Mouse (Mus musculus) liver, embryonic 12.5 days (tissue): ENCODE data around the gene Itga5. TPM values are rescaled to one million over a fixed set of nuclear protein-coding genes. Genes with fewer than 3 reads are reported as not detected.

Experiments
- ATAC-seq: fragments of 200-750 bp; cut with Nextera tagmentation; 2 replicates; pipeline ENCODE4 v1.8.0; 2017; ENCODE audit warnings: moderate number of reproducible peaks, mild to moderate bottlenecking, moderate library complexity
- H3K27ac ChIP-seq: fragments of 300-500 bp; sonication (generic); 2 replicates; pipeline ENCODE4 v1.5.1; 2016; ENCODE audit warnings: mild to moderate bottlenecking
- H3K27me3 ChIP-seq: fragments of 300-500 bp; sonication (generic); replicated peaks from 2 replicates; pipeline ENCODE4 v1.6.1; 2016; ENCODE audit warnings: mild to moderate bottlenecking, moderate library complexity
- H3K36me3 ChIP-seq: fragments of 300-500 bp; sonication (generic); 2 replicates; pipeline ENCODE4 v1.6.1; 2016; ENCODE audit warnings: mild to moderate bottlenecking, moderate library complexity
- H3K4me1 ChIP-seq: fragments of 300-500 bp; sonication (generic); 2 replicates; pipeline ENCODE4 v1.6.1; 2016
- H3K4me2 ChIP-seq: fragments of 300-500 bp; sonication (generic); 2 replicates; pipeline ENCODE4 v1.6.1; 2016; ENCODE audit warnings: mild to moderate bottlenecking, moderate library complexity
- H3K4me3 ChIP-seq: fragments of 300-500 bp; sonication (generic); 2 replicates; pipeline ENCODE4 v1.5.1; 2016; ENCODE audit warnings: mild to moderate bottlenecking, moderate library complexity
- H3K9ac ChIP-seq: fragments of 300-500 bp; sonication (generic); 2 replicates; pipeline ENCODE4 v1.6.1; 2016; ENCODE audit warnings: mild to moderate bottlenecking, moderate library complexity
- H3K9me3 ChIP-seq: fragments of 300-500 bp; sonication (generic); replicated peaks from 2 replicates; pipeline ENCODE4 v1.6.1; 2016; ENCODE audit warnings: mild to moderate bottlenecking, moderate library complexity
- WGBS: fragments of 180-500 bp; shearing (Covaris S2); methylation state at CpG from one replicate; pipeline ENCODE4 v1.1.7; 2016; ENCODE audit not compliant: insufficient replicate concordance; 5-methylcytosine and 5-hydroxymethylcytosine counted together
- polyA plus RNA-seq: library from polyadenylated mRNA; unstranded; fragments of >200 nt; fragmentation: Nextera tagmentation; extraction: Ambion mirVana; gene quantifications from 2 replicates; pipeline ENCODE4 v1.2.1, GENCODE M21; 2016

Gene Itga5
- polyA plus RNA-seq, 1 experiment from 2014 or later = 23.2 TPM

GRCm38 (mm10) chr15:103362950-103363349 is 3.6 kb downstream of the Itga5 start:
- no peak overlapping the region for H3K9ac ChIP-seq
- H3K27me3 ChIP-seq = peaks cover 24% of the 10 kb centered on the region
- 0 out of 2 replicates have a peak, but pooled peaks have one; percentile 10 for ATAC-seq
- H3K27ac ChIP-seq = peak overlapping the region; percentile 33
- peaks cover 91% of the 10 kb centered on the region for H3K4me1 ChIP-seq
- H3K9me3 ChIP-seq = no peaks in the 10 kb centered on the region
- peaks cover 11% of the 10 kb centered on the region; the same call in 1 of the 2 replicates for H3K36me3 ChIP-seq
- peak overlapping the region; percentile 32 for H3K4me2 ChIP-seq
- WGBS = 43% methylated on average over 3 of the region's 3 CpGs
- no peak overlapping the region for H3K4me3 ChIP-seq

GRCm38 (mm10) chr15:103362333-103362732 is 4.2 kb downstream of the Itga5 start:
- no peak overlapping the region for H3K4me3 ChIP-seq
- peaks cover 17% of the 10 kb centered on the region for H3K27me3 ChIP-seq
- H3K27ac ChIP-seq = peak overlapping the region; percentile 33
- 20% methylated on average over 7 of the region's 7 CpGs for WGBS
- H3K9ac ChIP-seq = no peak overlapping the region
- no peaks in the 10 kb centered on the region for H3K9me3 ChIP-seq
- H3K36me3 ChIP-seq = peaks cover 16% of the 10 kb centered on the region
- H3K4me1 ChIP-seq = peaks cover 95% of the 10 kb centered on the region
- ATAC-seq = peak; percentile 31; the same call in 1 of the 2 replicates
- H3K4me2 ChIP-seq = peak overlapping the region; percentile 32; the same call in 1 of the 2 replicates

- H3K27me3 ChIP-seq = peaks cover 7% of the 10 kb centered on the region
- no peak overlapping the region for H3K9ac ChIP-seq
- no peak overlapping the region for H3K4me3 ChIP-seq
- 31% methylated on average over 1 of the region's 1 CpGs for WGBS
- 0 out of 2 replicates have a peak overlapping the region, but pooled peaks have one; percentile 1 for H3K4me2 ChIP-seq
- H3K27ac ChIP-seq = peak overlapping the region; percentile 49; the same call in 1 of the 2 replicates
- H3K4me1 ChIP-seq = peaks cover 87% of the 10 kb centered on the region
- no peak for ATAC-seq
- peaks cover 27% of the 10 kb centered on the region for H3K36me3 ChIP-seq
- H3K9me3 ChIP-seq = no peaks in the 10 kb centered on the region
Observed at GRCm38 (mm10) chr15:103361269-103361668, 5.3 kb downstream of the Itga5 start.

GRCm38 (mm10) chr15:103359869-103360602 is 6.5 kb downstream of the Itga5 start:
- no peaks in the 10 kb centered on the region for H3K27me3 ChIP-seq
- ATAC-seq = no peak
- WGBS = 78% methylated on average over 5 of the region's 5 CpGs
- H3K9ac ChIP-seq = no peak overlapping the region
- peaks cover 74% of the 10 kb centered on the region for H3K4me1 ChIP-seq
- peaks cover 39% of the 10 kb centered on the region for H3K36me3 ChIP-seq
- no peak overlapping the region; the same call in 1 of the 2 replicates for H3K27ac ChIP-seq
- H3K4me2 ChIP-seq = no peak overlapping the region
- no peak overlapping the region for H3K4me3 ChIP-seq
- no peaks in the 10 kb centered on the region for H3K9me3 ChIP-seq

GRCm38 (mm10) chr15:103359122-103359510 is 7.4 kb downstream of the Itga5 start:
- no peak overlapping the region for H3K9ac ChIP-seq
- H3K36me3 ChIP-seq = peaks cover 49% of the 10 kb centered on the region
- H3K4me2 ChIP-seq = no peak overlapping the region
- H3K4me3 ChIP-seq = no peak overlapping the region
- no peaks in the 10 kb centered on the region for H3K27me3 ChIP-seq
- peak overlapping the region; percentile 69 for H3K27ac ChIP-seq
- no peaks in the 10 kb centered on the region for H3K9me3 ChIP-seq
- ATAC-seq = no peak
- WGBS = 35% methylated on average over 1 of the region's 1 CpGs
- H3K4me1 ChIP-seq = peaks cover 65% of the 10 kb centered on the region

GRCm38 (mm10) chr15:103358278-103359121 is 8.1 kb downstream of the Itga5 start:
- no peak overlapping the region for H3K9ac ChIP-seq
- H3K36me3 ChIP-seq = peaks cover 52% of the 10 kb centered on the region
- no peak overlapping the region for H3K4me3 ChIP-seq
- H3K4me1 ChIP-seq = peaks cover 59% of the 10 kb centered on the region
- peak overlapping the region; percentile 69 for H3K27ac ChIP-seq
- H3K27me3 ChIP-seq = no peaks in the 10 kb centered on the region
- WGBS = 25% methylated on average over 4 of the region's 4 CpGs
- peak; percentile 17; the same call in 1 of the 2 replicates for ATAC-seq
- no peaks in the 10 kb centered on the region for H3K9me3 ChIP-seq
- no peak overlapping the region for H3K4me2 ChIP-seq

GRCm38 (mm10) chr15:103357817-103358216 is 8.7 kb downstream of the Itga5 start:
- 71% methylated on average over 4 of the region's 4 CpGs for WGBS
- H3K4me1 ChIP-seq = peaks cover 52% of the 10 kb centered on the region
- no peak for ATAC-seq
- no peaks in the 10 kb centered on the region for H3K27me3 ChIP-seq
- no peak overlapping the region for H3K9ac ChIP-seq
- no peak overlapping the region for H3K4me2 ChIP-seq
- H3K4me3 ChIP-seq = no peak overlapping the region
- H3K27ac ChIP-seq = 0 out of 2 replicates have a peak overlapping the region, but pooled peaks have one; percentile 2
- H3K36me3 ChIP-seq = peaks cover 55% of the 10 kb centered on the region
- no peaks in the 10 kb centered on the region for H3K9me3 ChIP-seq

- Histone ChIP-seq H3K4me1 (peaks cover 37% of the 10 kb centered on the region), H3K27ac (no peak overlapping the region), H3K9ac (no peak overlapping the region), H3K27me3 (no peaks in the 10 kb centered on the region), H3K9me3 (no peaks in the 10 kb centered on the region), H3K4me2 (no peak overlapping the region), H3K4me3 (no peak overlapping the region), H3K36me3 (peaks cover 68% of the 10 kb centered on the region)
- no peak for ATAC-seq
- 64% methylated on average over 4 of the region's 4 CpGs for WGBS
Observed at GRCm38 (mm10) chr15:103356130-103356529, 10.4 kb downstream of the Itga5 start.

GRCm38 (mm10) chr15:103355420-103355819 is 11.1 kb downstream of the Itga5 start:
- 78% methylated on average over 4 of the region's 4 CpGs for WGBS
- Histone ChIP-seq H3K4me2 (no peak overlapping the region), H3K4me3 (no peak overlapping the region), H3K9me3 (no peaks in the 10 kb centered on the region), H3K4me1 (peaks cover 33% of the 10 kb centered on the region), H3K9ac (no peak overlapping the region), H3K36me3 (peaks cover 75% of the 10 kb centered on the region), H3K27ac (no peak overlapping the region), H3K27me3 (no peaks in the 10 kb centered on the region)
- ATAC-seq = no peak

GRCm38 (mm10) chr15:103354690-103355089 is 11.9 kb downstream of the Itga5 start:
- no peaks in the 10 kb centered on the region for H3K9me3 ChIP-seq
- no peak overlapping the region for H3K4me2 ChIP-seq
- H3K27me3 ChIP-seq = no peaks in the 10 kb centered on the region
- ATAC-seq = no peak
- peaks cover 26% of the 10 kb centered on the region for H3K4me1 ChIP-seq
- H3K9ac ChIP-seq = no peak overlapping the region
- no peak overlapping the region for H3K27ac ChIP-seq
- no peak overlapping the region for H3K4me3 ChIP-seq
- 87% methylated on average over 2 of the region's 2 CpGs for WGBS
- H3K36me3 ChIP-seq = peaks cover 83% of the 10 kb centered on the region

GRCm38 (mm10) chr15:103353511-103354256 is 12.9 kb downstream of the Itga5 start:
- no peak for ATAC-seq
- H3K9ac ChIP-seq = no peak overlapping the region
- H3K4me1 ChIP-seq = peaks cover 16% of the 10 kb centered on the region
- peaks cover 91% of the 10 kb centered on the region for H3K36me3 ChIP-seq
- H3K27me3 ChIP-seq = no peaks in the 10 kb centered on the region
- no peak overlapping the region for H3K4me2 ChIP-seq
- H3K27ac ChIP-seq = no peak overlapping the region
- no peak overlapping the region for H3K4me3 ChIP-seq
- 81% methylated on average over 11 of the region's 11 CpGs for WGBS
- no peaks in the 10 kb centered on the region for H3K9me3 ChIP-seq
